Mouse (Mus musculus) CH12.LX (cell line): ENCODE data around the gene Gm5148. TPM values are rescaled to one million over a fixed set of nuclear protein-coding genes. Genes with fewer than 3 reads are reported as not detected.

Experiments
- DNase-seq: peaks from one replicate; pipeline ENCODE4 v3.0.0-alpha.2; 2013; ENCODE audit errors: extremely low read depth
- H3K27ac ChIP-seq: 2 replicates; pipeline ENCODE4 v1.5.1; 2012; ENCODE audit warnings: low read depth, mild to moderate bottlenecking, control low read depth, moderate library complexity; ENCODE audit not compliant: insufficient read depth
- H3K27me3 ChIP-seq: replicated peaks from 2 replicates; pipeline ENCODE3; 2012; ENCODE audit warnings: inconsistent platforms
- H3K36me3 ChIP-seq, 2 experiments: replicated peaks in 1 of 2; 2 replicates each; pipeline versions ENCODE3 to v1.6.1; 2012; ENCODE audit warnings: inconsistent platforms in 1 of 2, low read length in 1 of 2, mild to moderate bottlenecking in 1 of 2, mixed read lengths in 1 of 2, moderate library complexity in 1 of 2; ENCODE audit not compliant: control insufficient read depth in 1 of 2, insufficient read depth in 1 of 2
- H3K4me1 ChIP-seq, 2 experiments: 2 replicates each; pipeline ENCODE4 v1.6.1; 2012; ENCODE audit warnings: inconsistent platforms in 1 of 2, moderate library complexity in 1 of 2; ENCODE audit not compliant: insufficient read depth in 2 of 2, control insufficient read depth in 1 of 2
- H3K4me2 ChIP-seq: 2 replicates; pipeline ENCODE4 v1.6.1; 2012; ENCODE audit warnings: low read depth, mild to moderate bottlenecking, control low read depth; ENCODE audit not compliant: poor library complexity, insufficient read depth, severe bottlenecking
- H3K4me3 ChIP-seq, 3 experiments: fragments of 150-350 bp in 1 of 3; sonication (generic) in 1 of 3; replicated peaks in 1 of 3; 2 replicates each; pipeline versions ENCODE3 to v1.5.1; 2011 to 2012; ENCODE audit warnings: low read depth in 2 of 3, low read length in 2 of 3, mild to moderate bottlenecking in 2 of 3, moderate library complexity in 2 of 3, control low read depth in 1 of 3, improper control_type of control experiment in 1 of 3, inconsistent platforms in 1 of 3, mixed read lengths in 1 of 3; ENCODE audit not compliant: poor library complexity in 1 of 3
- H3K79me2 ChIP-seq: replicated peaks from 2 replicates; pipeline ENCODE4 v1.6.1; 2012; ENCODE audit warnings: mild to moderate bottlenecking, moderate library complexity; ENCODE audit not compliant: control insufficient read depth, poor library complexity, insufficient read depth, severe bottlenecking; ENCODE audit errors: extremely low read depth
- H3K9ac ChIP-seq: 2 replicates; pipeline ENCODE4 v1.6.1; 2012; ENCODE audit warnings: low read depth, mild to moderate bottlenecking, control low read depth, moderate library complexity; ENCODE audit not compliant: insufficient read depth
- H3K9me3 ChIP-seq: replicated peaks from 2 replicates; pipeline ENCODE3; 2012; ENCODE audit warnings: low read length, inconsistent platforms, mixed read lengths
- BHLHE40 ChIP-seq: IDR thresholded peaks from 2 replicates; pipeline ENCODE4 v1.6.1; 2011; ENCODE audit warnings: mild to moderate bottlenecking, low read depth, low read length, improper control_type of control experiment
- CHD2 ChIP-seq: IDR thresholded peaks from 2 replicates; pipeline ENCODE4 v1.6.1; 2011; ENCODE audit warnings: low read length, improper control_type of control experiment
- ELF1 ChIP-seq: IDR thresholded peaks from 2 replicates; pipeline ENCODE4 v1.6.1; 2014; ENCODE audit warnings: low read depth, mild to moderate bottlenecking, inconsistent platforms, low read length, improper control_type of control experiment
- JUND ChIP-seq: conservative IDR thresholded peaks from 2 replicates; pipeline ENCODE4 v1.6.1; 2011; ENCODE audit warnings: low read depth, low read length, improper control_type of control experiment
- MAFK ChIP-seq: IDR thresholded peaks from 2 replicates; pipeline ENCODE4 v1.6.1; 2011; ENCODE audit warnings: low read length, improper control_type of control experiment; ENCODE audit not compliant: insufficient replicate concordance
- MAZ ChIP-seq: IDR thresholded peaks from 2 replicates; pipeline ENCODE4 v1.6.1; 2012; ENCODE audit warnings: low read depth, mild to moderate bottlenecking, inconsistent platforms, low read length, improper control_type of control experiment, moderate library complexity
- MEF2A ChIP-seq: IDR thresholded peaks from 2 replicates; pipeline ENCODE4 v1.6.1; 2014; ENCODE audit warnings: low read depth, mild to moderate bottlenecking, inconsistent platforms, low read length, improper control_type of control experiment, borderline replicate concordance
- NELFE ChIP-seq: IDR thresholded peaks from 2 replicates; pipeline ENCODE4 v1.6.1; 2011; ENCODE audit warnings: low read depth, low read length, improper control_type of control experiment
- PAX5 ChIP-seq: IDR thresholded peaks from 2 replicates; pipeline ENCODE4 v1.6.1; 2012; ENCODE audit warnings: low read length, inconsistent platforms, mixed read lengths
- SIN3A ChIP-seq: IDR thresholded peaks from 2 replicates; pipeline ENCODE4 v1.6.1; 2012; ENCODE audit warnings: low read length, improper control_type of control experiment, inconsistent platforms
- SMC3 ChIP-seq: IDR thresholded peaks from 2 replicates; pipeline ENCODE4 v1.6.1; 2011; ENCODE audit warnings: low read depth, low read length, improper control_type of control experiment
- TBP ChIP-seq: conservative IDR thresholded peaks from 2 replicates; pipeline ENCODE4 v1.6.1; 2011; ENCODE audit warnings: low read depth, low read length, improper control_type of control experiment
- UBTF ChIP-seq: IDR thresholded peaks from 2 replicates; pipeline ENCODE4 v1.6.1; 2012; ENCODE audit warnings: low read depth, mild to moderate bottlenecking, inconsistent platforms, low read length, improper control_type of control experiment, moderate library complexity
- USF1 ChIP-seq: IDR thresholded peaks from 2 replicates; pipeline ENCODE4 v1.6.1; 2014; ENCODE audit warnings: low read depth, mild to moderate bottlenecking, inconsistent platforms, low read length, improper control_type of control experiment
- ZC3H11A ChIP-seq: IDR thresholded peaks from 2 replicates; pipeline ENCODE4 v1.6.1; 2012; ENCODE audit warnings: low read depth, mild to moderate bottlenecking, inconsistent platforms, low read length, improper control_type of control experiment
- dilution Hi-C: fragments of 300-500 bp; cut with MboI; formaldehyde crosslinking; loops from 2 replicates; pipeline ENCODE4 v1.14.3; 2020; ENCODE audit warnings: low sequenced_read_pairs; ENCODE audit not compliant: extremely low pct_unique_long_range_greater_than_20kb, extremely low pct_ligation_motif_present
- in situ Hi-C: fragments of 300-500 bp; cut with MboI; formaldehyde crosslinking; loops from 3 replicates; pipeline ENCODE4 v1.14.3; 2019; ENCODE audit warnings: low sequenced_read_pairs, low pct_ligation_motif_present, low pct_unique_long_range_greater_than_20kb, mixed read lengths
- polyA plus RNA-seq: library from polyadenylated mRNA; unstranded; fragments of >175 nt; gene quantifications from 2 replicates; pipeline ENCODE4 v1.2.1, GENCODE M21; 2012; ENCODE audit warnings: low read depth; ENCODE audit not compliant: insufficient read length
- total RNA-seq, 2 experiments: library from RNA; depleted of rRNA; stranded (reverse); fragments of 300-350 nt in 1 of 2; fragments of >200 nt in 1 of 2; gene quantifications; 2 replicates each; pipeline ENCODE4 v1.2.3; 2012 to 2014

The Gm5148 gene
- total RNA-seq (2012; rRNA removed) (130 and 146 TPM in 2 replicates), total RNA-seq (2014; rRNA removed) (not detected in 2 replicates), polyA plus RNA-seq (0.55 TPM in 1 of 2 replicates, not detected in the other)

DNA sequence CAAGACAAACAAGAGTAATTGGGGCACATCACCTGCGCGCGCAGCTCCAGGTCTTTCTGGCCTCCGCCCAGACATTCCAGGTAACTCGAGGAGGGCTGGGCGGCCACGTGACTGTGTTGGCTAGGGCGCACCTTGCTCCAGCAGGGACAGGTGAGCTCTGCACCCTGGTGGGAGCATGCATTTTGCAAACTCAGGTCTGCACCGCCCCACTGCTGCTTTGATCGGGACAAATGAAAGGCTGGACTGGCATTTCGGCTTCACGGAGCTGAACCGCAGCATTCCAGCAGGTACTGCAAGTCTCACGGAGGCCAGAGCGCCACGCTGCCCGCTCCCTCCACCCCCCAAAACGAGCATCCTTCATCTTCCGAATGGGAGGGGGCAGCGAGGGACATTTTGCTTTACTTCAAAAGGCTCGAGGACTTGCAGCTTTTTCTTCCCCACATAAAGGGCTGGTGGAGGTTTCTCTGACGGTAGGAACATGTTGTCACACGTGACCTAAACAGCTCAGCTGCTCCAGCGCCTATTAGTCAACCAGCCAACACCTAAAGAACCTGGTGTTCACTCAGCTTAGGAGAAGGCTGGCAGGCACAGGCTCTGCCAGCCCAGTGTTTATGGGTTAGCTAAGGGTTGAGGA, at the start of gene Gm5148:
Gene Gm5148 (minus strand): TSS at position 320 of the 634 bp plus-strand sequence.
- Histone ChIP-seq H3K9ac (no peak within 1 kb of the TSS), H3K36me3 (no peaks in the 10 kb centered on the region), H3K27me3 (no peaks in the 10 kb centered on the region), H3K27ac (no peak within 1 kb of the TSS), H3K4me1 (peaks cover 2 to 11% of the 10 kb centered on the region in 2 experiments; a peak in 2 of 4 replicates), H3K4me2 (no peak within 1 kb of the TSS), H3K4me3 (no peak within 1 kb of the TSS), H3K9me3 (no peaks in the 10 kb centered on the region), H3K79me2 (no peaks in the 10 kb centered on the region)
- no peak for DNase-seq
- dilution Hi-C loops (no loop called here), in situ Hi-C loops (no loop called here)
- TF ChIP-seq JUND = no peak
- no peak for TF ChIP-seq MAZ
- TF ChIP-seq MEF2A = no peak
- TF ChIP-seq NELFE = no peak

DNA sequence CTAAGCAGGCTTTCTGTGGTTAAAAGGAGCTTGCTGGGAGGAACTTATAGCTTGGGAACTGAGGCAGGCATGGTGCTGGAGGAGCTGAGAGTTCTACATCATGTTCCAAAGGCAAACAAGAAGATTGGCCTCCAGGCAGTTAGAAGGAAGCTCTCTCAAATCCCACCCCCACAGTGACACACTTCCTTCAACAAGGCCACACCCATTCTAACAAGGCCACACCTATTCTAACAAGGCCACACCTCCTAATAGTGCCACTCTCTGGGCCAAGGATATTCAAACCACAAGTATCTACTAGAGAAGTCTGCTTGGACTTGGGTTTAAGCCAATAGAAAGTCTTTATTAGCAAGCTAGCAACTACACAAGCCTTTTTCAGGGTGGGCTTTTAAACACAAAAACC, 46.7 kb upstream of the Gm5148 start:
- Histone ChIP-seq H3K4me1 (peaks cover 0 to 26% of the 10 kb centered on the region in 2 experiments; a peak in 1 of 4 replicates), H3K79me2 (no peaks in the 10 kb centered on the region), H3K27me3 (no peaks in the 10 kb centered on the region), H3K27ac (no peak overlapping the region), H3K9ac (no peak overlapping the region), H3K36me3 (no peaks in the 10 kb centered on the region)
- in situ Hi-C loops = no loop called here
- TF ChIP-seq SMC3 = no peak
- TF ChIP-seq NELFE = no peak
- TF ChIP-seq UBTF = no peak
- TF ChIP-seq ELF1 = no peak
- no peak for TF ChIP-seq PAX5
- no peak for TF ChIP-seq TBP
- TF ChIP-seq USF1 = no peak
- TF ChIP-seq MAFK = no peak
- TF ChIP-seq ZC3H11A = no peak
- no peak for TF ChIP-seq SIN3A
- no peak for TF ChIP-seq BHLHE40
- TF ChIP-seq CHD2 = no peak
- TF ChIP-seq, all 38 proteins: peak for 0
- no peaks in the 10 kb centered on the region for H3K9me3 ChIP-seq
- DNase-seq = peak; percentile 29
- no peak overlapping the region for H3K4me3 ChIP-seq
- no peak overlapping the region for H3K4me2 ChIP-seq
- dilution Hi-C loops = no loop called here
